Mouse (Mus musculus) heart, postnatal 0 days (tissue): ENCODE measurements around the gene Ccdc184.

Source experiments
- CTCF ChIP-seq: IDR thresholded peaks from 2 replicates; pipeline ENCODE4 v1.5.1; 2016; ENCODE audit warnings: antibody characterized with exemption, control low read depth, low read depth
- EP300 ChIP-seq: IDR thresholded peaks from 2 replicates; pipeline ENCODE4 v1.6.1; 2016; ENCODE audit warnings: antibody characterized with exemption, low read depth

GRCm38 (mm10) chr15:98134666-98135065 lies 32.3 kb upstream of the Ccdc184 start:
- TF ChIP-seq CTCF = no peak
- TF ChIP-seq EP300 = no peak
